Mouse (Mus musculus) bone marrow macrophage, adult 2 months (primary cell): ENCODE results near the gene Thegl.

Experiments used
- CTCF ChIP-seq: IDR thresholded peaks from 2 replicates; pipeline ENCODE4 v1.5.1; 2012; ENCODE audit warnings: low read depth, mild to moderate bottlenecking, low read length, moderate library complexity
- POLR2A ChIP-seq: IDR thresholded peaks from 2 replicates; pipeline ENCODE4 v1.6.1; 2012; ENCODE audit warnings: mild to moderate bottlenecking, low read depth, low read length, borderline replicate concordance

GRCm38 (mm10) chr5:77029735-77030134, 13.9 kb downstream of the Thegl start:
- no peak for TF ChIP-seq POLR2A
- peak; percentile 31 for TF ChIP-seq CTCF
